Mouse (Mus musculus): ENCODE measurements around the gene Stil. TPM values are rescaled to one million over a fixed set of nuclear protein-coding genes. Genes with fewer than 3 reads are reported as not detected.

The Stil gene
- polyA plus RNA-seq, 1 experiment from 2014 or later: 10.2 TPM

- no peaks in the 10 kb centered on the region for H3K9me3 ChIP-seq (replicated peaks; ENCODE audit: control insufficient read depth, low read length)
- no peaks in the 10 kb centered on the region for H3K36me3 ChIP-seq (ENCODE audit: control insufficient read depth, insufficient read depth)
- H3K4me2 ChIP-seq (ENCODE audit: low read depth, low read length): peak overlapping the region; percentile 76
- H3K27ac ChIP-seq (ENCODE audit: low read length): peak overlapping the region; percentile 98
- H3K4me1 ChIP-seq (ENCODE audit: control insufficient read depth, low read depth, low read length): peaks cover 35% of the 10 kb centered on the region
- ATAC-seq (ENCODE audit: low read depth): no peak
- peak overlapping the region; percentile 68 for H3K4me3 ChIP-seq (ENCODE audit: low read depth, low read length)
- 54% methylated on average over 3 of the region's 3 CpGs for WGBS (ENCODE audit: insufficient replicate concordance)
- H3K27me3 ChIP-seq (ENCODE audit: control insufficient read depth, insufficient read depth, low read depth, low read length): peaks cover 4% of the 10 kb centered on the region
- H3K9ac ChIP-seq (ENCODE audit: low read depth, low read length): peak overlapping the region; percentile 85
Observed at GRCm38 (mm10) chr4:115055691-115056090, 55.7 kb downstream of the Stil start.

- Histone ChIP-seq H3K36me3 (ENCODE audit: control insufficient read depth, insufficient read depth) (no peaks in the 10 kb centered on the region), H3K4me3 (ENCODE audit: low read depth, low read length) (peak within 1 kb of the TSS; percentile 68), H3K4me2 (ENCODE audit: low read depth, low read length) (peak within 1 kb of the TSS; percentile 76), H3K9ac (ENCODE audit: low read depth, low read length) (peak within 1 kb of the TSS; percentile 85), H3K4me1 (ENCODE audit: control insufficient read depth, low read depth, low read length) (peaks cover 35% of the 10 kb centered on the region), H3K9me3 (replicated peaks; ENCODE audit: control insufficient read depth, low read length) (no peaks in the 10 kb centered on the region), H3K27me3 (ENCODE audit: control insufficient read depth, insufficient read depth, low read depth, low read length) (peaks cover 2% of the 10 kb centered on the region), H3K27ac (ENCODE audit: low read length) (peak within 1 kb of the TSS; percentile 98)
- WGBS (ENCODE audit: insufficient replicate concordance): under 1% methylated on average over 60 of the region's 60 CpGs
- ATAC-seq (ENCODE audit: low read depth): peak; percentile 86
Observed at GRCm38 (mm10) chr4:115056371-115056920, 56.5 kb downstream of the Stil start, which contains the start of gene Tal1. Gene Tal1 (plus strand): TSS chr4:115056426.

- Histone ChIP-seq H3K4me2 (ENCODE audit: low read depth, low read length) (peak overlapping the region; percentile 76), H3K36me3 (ENCODE audit: control insufficient read depth, insufficient read depth) (0 out of 2 replicates have a peak, but pooled peaks cover 3% of the 10 kb centered on the region), H3K9me3 (replicated peaks; ENCODE audit: control insufficient read depth, low read length) (no peaks in the 10 kb centered on the region), H3K27ac (ENCODE audit: low read length) (peak overlapping the region; percentile 98), H3K9ac (ENCODE audit: low read depth, low read length) (peak overlapping the region; percentile 85), H3K27me3 (ENCODE audit: control insufficient read depth, insufficient read depth, low read depth, low read length) (peaks cover 2% of the 10 kb centered on the region), H3K4me1 (ENCODE audit: control insufficient read depth, low read depth, low read length) (peaks cover 34% of the 10 kb centered on the region), H3K4me3 (ENCODE audit: low read depth, low read length) (peak overlapping the region; percentile 68)
- under 1% methylated on average over 47 of the region's 48 CpGs for WGBS (ENCODE audit: insufficient replicate concordance)
- peak; percentile 44 for ATAC-seq (ENCODE audit: low read depth)
Observed at GRCm38 (mm10) chr4:115056921-115057673, 57.1 kb downstream of the Stil start.

GRCm38 (mm10) chr4:115057674-115058316 is 57.8 kb downstream of the Stil start:
- peak overlapping the region; percentile 76 for H3K4me2 ChIP-seq (ENCODE audit: low read depth, low read length)
- peaks cover 4% of the 10 kb centered on the region for H3K27me3 ChIP-seq (ENCODE audit: control insufficient read depth, insufficient read depth, low read depth, low read length)
- H3K9ac ChIP-seq (ENCODE audit: low read depth, low read length): peak overlapping the region; percentile 85

GRCm38 (mm10) chr4:115058317-115058761 is 58.4 kb downstream of the Stil start:
- H3K9ac ChIP-seq (ENCODE audit: low read depth, low read length): peak overlapping the region; percentile 85
- H3K4me2 ChIP-seq (ENCODE audit: low read depth, low read length): peak overlapping the region; percentile 76
- H3K27me3 ChIP-seq (ENCODE audit: control insufficient read depth, insufficient read depth, low read depth, low read length): peaks cover 4% of the 10 kb centered on the region
- peaks cover 35% of the 10 kb centered on the region for H3K4me1 ChIP-seq (ENCODE audit: control insufficient read depth, low read depth, low read length)
- peak overlapping the region; percentile 68 for H3K4me3 ChIP-seq (ENCODE audit: low read depth, low read length)
- H3K36me3 ChIP-seq (ENCODE audit: control insufficient read depth, insufficient read depth): peaks cover 8% of the 10 kb centered on the region
- H3K27ac ChIP-seq (ENCODE audit: low read length): peak overlapping the region; percentile 98
- under 1% methylated on average over 20 of the region's 20 CpGs for WGBS (ENCODE audit: insufficient replicate concordance)
- ATAC-seq (ENCODE audit: low read depth): no peak
- no peaks in the 10 kb centered on the region for H3K9me3 ChIP-seq (replicated peaks; ENCODE audit: control insufficient read depth, low read length)

More at GRCm38 (mm10) chr4:115057674-115058316, 57.8 kb downstream of the Stil start:
- Histone ChIP-seq H3K4me1 (ENCODE audit: control insufficient read depth, low read depth, low read length) (peaks cover 33% of the 10 kb centered on the region), H3K36me3 (ENCODE audit: control insufficient read depth, insufficient read depth) (peaks cover 3% of the 10 kb centered on the region; the same call in 1 of the 2 replicates), H3K9me3 (replicated peaks; ENCODE audit: control insufficient read depth, low read length) (no peaks in the 10 kb centered on the region), H3K4me3 (ENCODE audit: low read depth, low read length) (peak overlapping the region; percentile 68), H3K27ac (ENCODE audit: low read length) (peak overlapping the region; percentile 98)
- WGBS (ENCODE audit: insufficient replicate concordance): under 1% methylated on average over 32 of the region's 33 CpGs
- no peak; the same call in 1 of the 2 replicates for ATAC-seq (ENCODE audit: low read depth)

GRCm38 (mm10) chr4:115058871-115059590 is 59.1 kb downstream of the Stil start:
- peak overlapping the region; percentile 98 for H3K27ac ChIP-seq (ENCODE audit: low read length)
- H3K4me2 ChIP-seq (ENCODE audit: low read depth, low read length): peak overlapping the region; percentile 76
- peak; percentile 22 for ATAC-seq (ENCODE audit: low read depth)
- H3K36me3 ChIP-seq (ENCODE audit: control insufficient read depth, insufficient read depth): peaks cover 15% of the 10 kb centered on the region
- peak overlapping the region; percentile 68 for H3K4me3 ChIP-seq (ENCODE audit: low read depth, low read length)
- peaks cover 38% of the 10 kb centered on the region for H3K4me1 ChIP-seq (ENCODE audit: control insufficient read depth, low read depth, low read length)
- 2% methylated on average over 23 of the region's 23 CpGs for WGBS (ENCODE audit: insufficient replicate concordance)
- peaks cover 4% of the 10 kb centered on the region for H3K27me3 ChIP-seq (ENCODE audit: control insufficient read depth, insufficient read depth, low read depth, low read length)
- no peaks in the 10 kb centered on the region for H3K9me3 ChIP-seq (replicated peaks; ENCODE audit: control insufficient read depth, low read length)
- H3K9ac ChIP-seq (ENCODE audit: low read depth, low read length): peak overlapping the region; percentile 85

- no peaks in the 10 kb centered on the region for H3K9me3 ChIP-seq (replicated peaks; ENCODE audit: control insufficient read depth, low read length)
- peaks cover 4% of the 10 kb centered on the region for H3K27me3 ChIP-seq (ENCODE audit: control insufficient read depth, insufficient read depth, low read depth, low read length)
- ATAC-seq (ENCODE audit: low read depth): no peak
- 9% methylated on average over 12 of the region's 12 CpGs for WGBS (ENCODE audit: insufficient replicate concordance)
- peaks cover 39% of the 10 kb centered on the region for H3K4me1 ChIP-seq (ENCODE audit: control insufficient read depth, low read depth, low read length)
- H3K4me3 ChIP-seq (ENCODE audit: low read depth, low read length): peak overlapping the region; percentile 68
- H3K9ac ChIP-seq (ENCODE audit: low read depth, low read length): peak overlapping the region; percentile 85
- H3K27ac ChIP-seq (ENCODE audit: low read length): peak overlapping the region; percentile 98
- H3K36me3 ChIP-seq (ENCODE audit: control insufficient read depth, insufficient read depth): peaks cover 24% of the 10 kb centered on the region
- H3K4me2 ChIP-seq (ENCODE audit: low read depth, low read length): peak overlapping the region; percentile 97
Observed at GRCm38 (mm10) chr4:115059871-115060270, 59.9 kb downstream of the Stil start.

GRCm38 (mm10) chr4:115060753-115061152 is 60.8 kb downstream of the Stil start:
- peak overlapping the region; percentile 98 for H3K27ac ChIP-seq (ENCODE audit: low read length)
- 11% methylated on average over 3 of the region's 3 CpGs for WGBS (ENCODE audit: insufficient replicate concordance)
- peak overlapping the region; percentile 85 for H3K9ac ChIP-seq (ENCODE audit: low read depth, low read length)

More at GRCm38 (mm10) chr4:115060753-115061152, 60.8 kb downstream of the Stil start:
- Histone ChIP-seq H3K4me3 (ENCODE audit: low read depth, low read length) (peak overlapping the region; percentile 68), H3K9me3 (replicated peaks; ENCODE audit: control insufficient read depth, low read length) (no peaks in the 10 kb centered on the region), H3K36me3 (ENCODE audit: control insufficient read depth, insufficient read depth) (peaks cover 32% of the 10 kb centered on the region), H3K4me2 (ENCODE audit: low read depth, low read length) (peak overlapping the region; percentile 97), H3K4me1 (ENCODE audit: control insufficient read depth, low read depth, low read length) (peaks cover 34% of the 10 kb centered on the region), H3K27me3 (ENCODE audit: control insufficient read depth, insufficient read depth, low read depth, low read length) (peaks cover 4% of the 10 kb centered on the region)
- no peak for ATAC-seq (ENCODE audit: low read depth)

All from liver, embryonic 16.5 days (tissue).